Mouse (Mus musculus): ENCODE data around the gene Gm20388. TPM values are rescaled to one million over a fixed set of nuclear protein-coding genes. Genes with fewer than 3 reads are reported as not detected.
A peak's percentile ranks its signal among the peaks of the same experiment; 100 is the strongest.

Gene Gm20388
- polyA plus RNA-seq, 1 experiment = 59.3 TPM

DNA sequence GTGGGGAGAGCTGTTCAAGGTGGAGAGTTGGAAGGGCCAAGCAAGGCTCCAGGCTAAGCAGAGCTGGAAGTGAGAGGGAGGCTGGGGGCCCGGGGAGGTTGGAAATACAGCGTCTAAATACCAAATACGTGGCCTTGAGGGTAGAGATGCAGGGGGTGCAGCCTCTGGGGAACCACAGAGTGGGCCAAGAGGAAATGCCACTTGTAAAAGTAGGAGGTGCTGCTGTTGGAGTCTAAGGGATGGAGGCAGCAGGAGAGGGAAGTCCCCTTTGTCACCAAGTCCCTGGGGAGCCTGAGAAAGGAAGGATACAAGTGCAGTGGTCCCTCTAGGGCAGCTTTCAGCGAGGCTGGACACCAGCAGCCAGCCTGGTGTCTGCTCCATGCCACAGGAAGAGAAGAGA lies 615.9 kb downstream of the Gm20388 start:
- DNase-seq (ENCODE audit: low read depth) = no peak
- TF ChIP-seq CTCF (IDR thresholded peaks at IDR 0.05; ENCODE audit: borderline replicate concordance, extremely low read depth, insufficient read depth, insufficient read length) (no peak), POLR2A (IDR thresholded peaks at IDR 0.05; ENCODE audit: borderline replicate concordance, extremely low read depth, insufficient read depth, insufficient read length, poor library complexity, severe bottlenecking) (no peak)

DNA sequence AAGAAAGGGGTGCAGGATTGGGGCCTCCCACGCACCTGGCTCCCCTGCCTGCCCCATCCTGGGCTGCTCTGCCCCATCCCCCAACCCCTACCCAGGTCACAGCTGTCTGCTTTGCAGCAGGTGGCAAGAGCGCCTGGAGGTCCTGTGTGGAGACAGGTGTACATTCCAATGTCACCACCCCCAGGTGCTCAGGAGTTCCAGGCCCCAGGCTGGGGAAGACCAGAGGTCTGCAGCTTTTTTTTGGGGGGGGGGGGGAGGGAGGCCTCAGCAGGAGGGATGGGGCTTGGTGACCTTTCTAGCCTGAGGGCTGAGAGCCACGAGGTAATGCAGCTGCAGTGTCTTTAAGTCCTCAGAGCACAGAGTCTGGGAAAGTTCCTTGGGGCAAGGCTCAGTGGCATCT lies 617.7 kb downstream of the Gm20388 start:
- no peak for DNase-seq (ENCODE audit: low read depth)
- no peak for TF ChIP-seq POLR2A (IDR thresholded peaks at IDR 0.05; ENCODE audit: borderline replicate concordance, extremely low read depth, insufficient read depth, insufficient read length, poor library complexity, severe bottlenecking)
- no peak for TF ChIP-seq CTCF (IDR thresholded peaks at IDR 0.05; ENCODE audit: borderline replicate concordance, extremely low read depth, insufficient read depth, insufficient read length)

DNA sequence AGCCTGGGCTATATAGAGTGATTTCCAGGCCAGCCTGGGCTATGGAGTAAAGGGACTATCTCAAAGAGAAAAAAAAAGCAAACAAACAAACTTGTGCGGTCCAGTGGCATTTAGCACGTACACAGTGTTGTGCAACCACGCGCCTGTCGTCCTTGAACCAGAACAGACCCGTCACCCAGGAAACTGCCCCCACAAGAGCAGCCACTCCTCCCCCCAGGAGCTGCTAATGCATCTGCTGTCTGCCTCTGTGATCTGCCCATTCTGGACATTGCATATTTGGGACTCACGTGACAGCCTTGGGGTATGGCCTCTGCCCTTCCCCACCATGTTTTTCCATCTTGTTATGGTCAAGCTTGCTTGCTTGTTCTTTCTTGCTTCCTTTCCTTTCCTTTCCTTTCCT lies 618.6 kb downstream of the Gm20388 start:
- no peak for DNase-seq (ENCODE audit: low read depth)
- no peak for TF ChIP-seq POLR2A (IDR thresholded peaks at IDR 0.05; ENCODE audit: borderline replicate concordance, extremely low read depth, insufficient read depth, insufficient read length, poor library complexity, severe bottlenecking)

DNA sequence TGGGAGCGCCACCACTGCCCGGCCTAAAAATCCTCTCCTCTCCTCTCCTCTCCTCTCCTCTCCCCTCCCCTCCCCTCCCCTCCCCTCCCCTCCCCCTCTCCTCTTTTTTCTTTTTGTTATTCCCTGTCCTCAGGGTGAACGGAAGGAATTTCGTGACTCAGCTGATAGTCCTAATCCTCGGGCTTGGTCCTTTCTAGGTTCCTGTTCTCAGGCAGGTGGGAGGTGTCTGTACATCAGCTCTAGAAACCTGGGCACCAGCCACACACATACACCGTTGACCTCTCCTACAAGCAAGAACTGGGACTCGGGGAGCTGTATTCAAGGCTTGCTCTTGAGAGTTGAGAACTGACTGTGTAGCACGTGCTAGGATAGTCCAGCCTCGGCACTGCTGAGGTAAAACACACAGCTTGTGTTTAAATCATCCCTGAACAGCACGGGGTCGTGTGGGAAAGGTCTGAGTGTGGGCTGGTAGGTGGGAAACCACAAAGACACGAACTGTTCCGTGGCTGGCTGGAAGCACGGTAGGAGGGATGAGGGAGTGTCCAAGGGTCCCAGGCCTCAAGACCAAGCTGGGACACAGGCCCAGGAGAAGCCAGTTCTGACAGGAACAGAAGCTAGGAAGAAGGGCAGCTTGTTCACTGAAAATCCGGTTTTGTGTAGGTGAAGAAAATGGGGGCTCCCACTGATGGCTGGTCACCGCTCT lies 620.5 kb downstream of the Gm20388 start:
- TF ChIP-seq CTCF (IDR thresholded peaks at IDR 0.05; ENCODE audit: borderline replicate concordance, extremely low read depth, insufficient read depth, insufficient read length) = no peak
- no peak for TF ChIP-seq POLR2A (IDR thresholded peaks at IDR 0.05; ENCODE audit: borderline replicate concordance, extremely low read depth, insufficient read depth, insufficient read length, poor library complexity, severe bottlenecking)

DNA sequence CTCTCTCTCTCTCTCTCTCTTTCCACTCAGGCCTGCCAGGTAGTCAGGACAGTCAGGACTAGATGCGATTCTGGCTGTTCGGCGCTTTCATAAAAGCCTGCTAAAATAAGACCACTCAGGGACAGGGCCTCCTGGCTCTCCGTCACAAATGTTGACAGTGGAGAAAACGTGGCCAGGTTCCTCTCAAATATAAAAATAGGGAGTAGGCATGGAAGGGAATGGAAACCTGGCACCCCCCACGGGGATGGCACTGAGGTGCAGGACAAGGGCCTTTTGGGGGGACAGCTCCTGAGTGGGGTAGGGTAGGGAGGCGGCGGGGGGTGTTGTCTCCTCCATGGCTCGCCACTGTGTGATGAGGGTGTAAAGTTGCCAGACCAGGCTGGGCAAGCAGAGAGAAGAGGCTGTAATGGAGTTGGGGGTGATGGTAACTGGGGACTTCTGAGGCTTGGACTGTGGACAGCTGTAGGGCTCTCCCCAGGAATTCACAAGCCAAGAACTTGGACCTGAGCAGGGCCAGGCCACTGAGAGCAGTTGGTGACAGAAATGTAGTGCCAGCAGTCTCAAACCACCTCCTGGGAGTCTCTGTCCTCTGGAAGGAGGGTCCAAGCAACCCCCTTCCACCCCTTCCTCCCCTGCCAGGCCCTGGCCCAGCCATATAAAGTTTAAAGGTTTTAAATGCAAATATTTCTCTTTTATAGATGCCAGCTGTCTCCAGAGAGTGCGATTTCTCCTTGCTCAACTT lies 621.3 kb downstream of the Gm20388 start:
- no peak for DNase-seq (ENCODE audit: low read depth)
- TF ChIP-seq CTCF (IDR thresholded peaks at IDR 0.05; ENCODE audit: borderline replicate concordance, extremely low read depth, insufficient read depth, insufficient read length) = no peak
- TF ChIP-seq POLR2A (IDR thresholded peaks at IDR 0.05; ENCODE audit: borderline replicate concordance, extremely low read depth, insufficient read depth, insufficient read length, poor library complexity, severe bottlenecking) = no peak

More for the DNA sequence above, 620.5 kb downstream of the Gm20388 start:
- DNase-seq (ENCODE audit: low read depth) = no peak

DNA sequence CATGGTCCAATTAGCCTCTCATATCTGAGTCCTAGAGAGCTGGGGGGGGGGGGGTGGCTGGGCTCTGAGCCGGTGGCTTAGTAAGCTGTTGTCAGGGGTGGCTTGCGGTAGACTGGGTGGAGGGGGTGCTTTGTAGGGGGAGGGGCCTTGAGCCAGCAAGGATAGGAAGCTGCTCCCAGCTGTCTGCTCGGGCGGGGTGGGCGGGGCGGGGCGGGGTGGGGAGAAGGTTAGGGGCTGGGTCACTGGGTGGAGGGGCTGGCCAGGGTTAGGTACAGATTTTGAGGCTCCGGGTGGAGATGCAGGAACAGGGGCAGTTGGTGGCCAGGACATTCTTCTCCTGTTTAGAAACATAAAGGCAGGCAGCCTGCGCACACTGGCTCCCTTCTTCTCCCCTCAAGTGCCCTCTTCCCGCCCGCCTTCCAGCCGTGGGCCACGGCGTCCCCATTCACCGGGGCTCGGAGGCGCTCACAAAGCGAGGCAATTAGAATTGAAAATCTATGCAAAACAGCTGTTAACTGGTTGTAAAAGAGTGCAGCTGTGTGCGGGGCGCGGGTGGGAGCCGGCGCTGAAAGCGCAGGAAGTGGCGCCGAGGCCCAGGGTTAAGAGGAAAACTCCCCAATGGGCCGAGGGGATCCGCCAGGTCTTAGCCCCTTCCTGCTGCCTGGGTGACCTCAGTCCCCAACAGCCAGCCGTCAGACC lies 622.0 kb downstream of the Gm20388 start:
- no peak for TF ChIP-seq POLR2A (IDR thresholded peaks at IDR 0.05; ENCODE audit: borderline replicate concordance, extremely low read depth, insufficient read depth, insufficient read length, poor library complexity, severe bottlenecking)
- TF ChIP-seq CTCF (IDR thresholded peaks at IDR 0.05; ENCODE audit: borderline replicate concordance, extremely low read depth, insufficient read depth, insufficient read length) = no peak
- DNase-seq (ENCODE audit: low read depth) = peak; percentile 95

DNA sequence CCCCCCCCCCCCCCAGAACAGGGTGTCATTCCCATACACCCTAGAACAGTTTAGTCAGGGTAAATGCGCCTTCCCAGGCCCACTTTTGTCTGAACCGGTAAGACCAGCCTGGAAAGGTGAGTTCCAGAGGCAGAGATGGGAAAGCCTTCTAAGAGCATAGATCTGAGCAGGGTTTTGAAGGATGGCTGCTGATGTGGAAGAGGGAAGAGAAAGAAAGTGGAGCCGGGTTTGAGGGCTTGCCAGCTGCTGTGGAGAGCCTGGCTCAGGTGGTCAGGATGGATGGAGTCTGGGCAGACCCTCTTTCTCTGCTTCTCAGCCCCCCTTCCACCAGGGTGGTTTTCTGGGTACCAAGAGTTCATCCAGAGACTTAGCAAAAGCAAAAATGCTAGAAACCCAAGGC lies 622.7 kb downstream of the Gm20388 start:
- TF ChIP-seq POLR2A (IDR thresholded peaks at IDR 0.05; ENCODE audit: borderline replicate concordance, extremely low read depth, insufficient read depth, insufficient read length, poor library complexity, severe bottlenecking) (no peak), CTCF (IDR thresholded peaks at IDR 0.05; ENCODE audit: borderline replicate concordance, extremely low read depth, insufficient read depth, insufficient read length) (no peak)
- DNase-seq (ENCODE audit: low read depth) = no peak

DNA sequence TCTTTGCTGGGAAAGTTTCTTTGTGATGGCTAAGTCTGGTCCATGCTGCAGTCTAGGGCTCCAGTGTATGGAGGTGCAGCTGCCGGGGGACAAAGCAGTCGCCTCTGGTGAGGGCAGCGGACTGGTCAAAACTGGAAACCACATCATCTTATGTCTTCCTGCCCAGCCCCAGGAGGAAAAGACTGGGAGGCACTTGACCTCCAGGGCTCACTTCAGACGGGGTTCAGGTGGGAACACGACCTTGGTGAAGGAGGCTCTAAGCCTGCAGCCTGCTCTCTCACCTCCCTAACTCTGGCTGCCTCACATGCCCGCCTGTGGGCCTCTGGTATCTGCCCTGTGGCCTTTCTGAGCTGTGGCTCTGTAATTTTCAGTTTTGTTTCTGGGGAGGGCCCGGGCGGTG lies 623.4 kb downstream of the Gm20388 start:
- TF ChIP-seq POLR2A (IDR thresholded peaks at IDR 0.05; ENCODE audit: borderline replicate concordance, extremely low read depth, insufficient read depth, insufficient read length, poor library complexity, severe bottlenecking) = no peak
- TF ChIP-seq CTCF (IDR thresholded peaks at IDR 0.05; ENCODE audit: borderline replicate concordance, extremely low read depth, insufficient read depth, insufficient read length) = no peak
- no peak for DNase-seq (ENCODE audit: low read depth)

DNA sequence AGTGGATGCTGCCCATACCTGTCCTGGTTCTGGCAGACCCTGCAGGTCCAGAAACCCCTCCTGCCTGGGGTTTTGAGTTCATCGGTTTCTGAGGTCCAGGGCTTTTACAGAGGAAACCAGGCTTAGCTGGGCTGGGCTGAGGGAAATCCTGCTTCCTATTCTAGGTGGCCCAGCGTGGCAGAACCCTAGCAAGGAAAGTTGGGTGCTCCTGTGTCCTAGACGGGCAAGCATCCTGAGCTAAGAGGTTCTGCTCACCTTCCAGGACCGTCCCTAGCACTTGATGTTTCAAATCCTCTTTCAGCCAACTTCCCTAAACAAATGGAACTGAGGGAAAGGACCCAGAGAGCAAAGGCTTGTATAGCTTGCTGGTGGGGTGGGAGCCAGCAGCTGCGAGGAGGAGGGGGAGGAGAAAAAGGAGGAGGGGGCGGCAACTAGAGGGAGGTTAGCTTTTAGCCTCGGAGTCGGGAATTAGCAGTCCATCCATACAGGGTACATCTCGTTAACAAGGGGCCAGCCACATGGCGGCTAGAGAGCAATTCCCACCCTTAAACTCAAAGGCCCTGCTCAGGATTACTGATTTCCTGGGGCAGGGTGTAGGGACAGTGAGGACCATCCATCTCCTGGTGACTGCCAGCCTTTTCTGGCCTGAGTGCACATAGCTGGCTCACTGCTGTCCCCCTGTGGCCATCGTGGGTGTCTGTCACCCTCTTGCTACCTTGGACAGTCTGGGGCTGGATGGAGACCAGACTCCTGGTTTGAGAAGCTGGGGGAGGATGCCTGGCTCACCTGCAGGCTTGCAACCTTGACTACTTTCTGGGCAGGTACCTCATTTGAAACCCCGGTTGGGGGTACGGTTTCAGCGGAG lies 624.1 kb downstream of the Gm20388 start:
- no peak for TF ChIP-seq POLR2A (IDR thresholded peaks at IDR 0.05; ENCODE audit: borderline replicate concordance, extremely low read depth, insufficient read depth, insufficient read length, poor library complexity, severe bottlenecking)
- peak; percentile 99 for TF ChIP-seq CTCF (IDR thresholded peaks at IDR 0.05; ENCODE audit: borderline replicate concordance, extremely low read depth, insufficient read depth, insufficient read length)
- DNase-seq (ENCODE audit: low read depth) = peak; percentile 94

DNA sequence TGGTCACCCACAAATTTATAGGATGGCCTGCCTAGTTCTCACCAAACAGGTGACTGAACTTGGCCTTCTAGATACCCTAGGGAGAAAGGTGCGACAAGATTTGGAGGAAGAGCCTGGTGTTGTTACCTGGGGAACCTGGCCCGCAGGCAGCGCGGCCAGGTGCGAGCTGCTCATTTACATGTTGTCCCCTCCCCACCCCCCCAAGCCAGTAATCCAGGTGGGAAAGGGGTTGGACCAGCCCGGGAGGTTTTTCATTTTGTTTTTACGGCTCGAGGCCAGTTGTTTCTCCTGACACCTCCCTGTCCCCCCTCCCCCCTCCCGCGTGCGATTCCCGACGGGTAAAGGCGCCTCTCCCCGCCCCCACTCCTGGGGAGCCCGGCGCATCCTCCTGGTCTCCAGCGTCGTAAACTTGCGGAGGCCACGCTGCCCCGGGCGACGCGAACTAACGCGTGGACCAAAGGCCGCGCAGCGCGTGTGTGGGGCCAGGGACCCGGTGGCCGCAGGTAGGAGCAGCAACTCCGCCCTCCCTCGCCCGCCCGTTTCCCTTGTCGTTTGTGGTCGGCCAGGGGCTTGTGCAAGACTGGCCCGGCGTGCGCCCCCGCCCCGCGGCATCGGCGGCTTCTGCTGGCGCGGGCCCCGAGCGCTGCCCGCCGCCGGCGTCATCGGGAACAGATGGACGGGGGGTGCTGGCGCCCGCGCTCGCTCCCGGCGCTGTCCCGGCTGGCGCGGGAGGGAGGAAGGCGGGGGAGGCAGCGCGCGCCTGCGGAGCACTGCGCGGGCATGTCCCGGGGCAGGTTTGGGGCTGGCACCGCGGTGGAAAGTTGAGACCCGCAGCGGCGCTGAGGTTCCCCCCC lies 625.0 kb downstream of the Gm20388 start:
- peak; percentile 89 for DNase-seq (ENCODE audit: low read depth)

More for the DNA sequence above, 625.0 kb downstream of the Gm20388 start:
- TF ChIP-seq CTCF (IDR thresholded peaks at IDR 0.05; ENCODE audit: borderline replicate concordance, extremely low read depth, insufficient read depth, insufficient read length) = no peak
- TF ChIP-seq POLR2A (IDR thresholded peaks at IDR 0.05; ENCODE audit: borderline replicate concordance, extremely low read depth, insufficient read depth, insufficient read length, poor library complexity, severe bottlenecking) = 0 out of 2 replicates have a peak, but pooled peaks have one; percentile 13

Measured in brain, embryonic 14.5 days (tissue).